Mouse (Mus musculus) frontal cortex, postnatal 14 days (tissue): Measurements from ENCODE around the gene Gm9508.

ENCODE experiments used
- DNase-seq, 2 experiments: peaks; one replicate each; pipeline ENCODE4 v3.0.0; 2022; ENCODE audit warnings: low spot score in 2 of 2

The Gm9508 gene

GRCm38 (mm10) chr10:77670710-77671109 lies 26.3 kb downstream of the Gm9508 start:
- DNase-seq, result no peak

- no peak for DNase-seq
Observed at GRCm38 (mm10) chr10:77667402-77667801, 29.6 kb downstream of the Gm9508 start.

GRCm38 (mm10) chr10:77666342-77666741 lies 30.7 kb downstream of the Gm9508 start:
- DNase-seq, result no peak

GRCm38 (mm10) chr10:77663949-77664665 lies 32.9 kb downstream of the Gm9508 start:
- DNase-seq, result no peak

DNA sequence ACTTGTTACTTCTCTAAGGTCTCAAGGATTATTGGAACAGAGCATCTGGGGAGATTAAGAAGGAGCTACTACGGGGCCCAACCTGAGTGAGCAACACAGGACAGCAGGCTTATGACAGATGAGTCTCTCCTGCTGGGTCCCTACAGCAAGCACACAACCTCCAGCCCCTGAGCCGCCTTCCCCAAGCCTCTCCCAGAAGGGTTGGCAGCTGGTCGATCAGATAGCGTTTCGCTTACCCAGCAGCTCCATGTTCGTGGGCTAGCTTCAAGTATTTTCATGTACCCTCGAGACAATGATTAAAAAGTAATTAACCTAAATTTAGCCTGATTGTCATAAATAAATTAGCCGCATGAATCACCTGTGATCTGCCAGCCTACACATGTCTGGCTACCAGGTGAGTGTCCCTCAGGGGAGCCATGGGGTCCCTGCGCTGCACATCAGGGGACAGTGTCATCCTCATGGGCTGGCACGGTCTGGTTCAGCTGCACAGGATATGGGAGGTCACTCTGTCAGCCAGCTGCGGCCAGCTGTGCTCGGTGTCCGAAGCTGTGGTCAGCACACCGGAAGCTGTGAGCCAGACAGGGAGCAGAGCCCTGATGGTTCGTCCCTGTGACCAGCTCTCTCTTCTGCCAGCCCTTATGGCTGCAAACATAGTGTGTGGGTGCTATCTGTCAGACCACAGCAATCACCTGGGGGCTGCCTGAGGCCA lies 38.6 kb downstream of the Gm9508 start:
- DNase-seq, result no peak

- DNase-seq, result no peak
Observed at GRCm38 (mm10) chr10:77652046-77652445, 45.0 kb downstream of the Gm9508 start.

DNA sequence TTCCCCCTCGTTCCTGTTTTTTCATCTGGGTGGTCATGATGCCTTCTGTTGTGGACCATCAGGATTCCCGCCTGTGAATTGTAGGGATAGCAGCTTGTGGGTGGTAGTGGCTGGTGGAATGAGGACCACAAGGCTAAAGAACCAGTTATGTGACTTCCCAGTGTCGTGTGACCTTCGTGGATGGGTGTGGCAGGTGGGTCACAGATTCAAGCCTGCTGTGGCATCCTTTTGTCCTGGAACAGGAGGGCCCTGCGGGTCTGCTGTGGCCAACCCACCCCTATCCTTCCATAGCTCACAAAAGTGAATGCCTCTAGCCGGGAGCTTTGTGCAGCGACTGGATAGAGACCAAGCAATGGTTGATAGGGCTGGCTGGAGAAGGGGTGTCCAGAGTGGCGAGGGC lies 49.1 kb downstream of the Gm9508 start:
- DNase-seq, result no peak

DNA sequence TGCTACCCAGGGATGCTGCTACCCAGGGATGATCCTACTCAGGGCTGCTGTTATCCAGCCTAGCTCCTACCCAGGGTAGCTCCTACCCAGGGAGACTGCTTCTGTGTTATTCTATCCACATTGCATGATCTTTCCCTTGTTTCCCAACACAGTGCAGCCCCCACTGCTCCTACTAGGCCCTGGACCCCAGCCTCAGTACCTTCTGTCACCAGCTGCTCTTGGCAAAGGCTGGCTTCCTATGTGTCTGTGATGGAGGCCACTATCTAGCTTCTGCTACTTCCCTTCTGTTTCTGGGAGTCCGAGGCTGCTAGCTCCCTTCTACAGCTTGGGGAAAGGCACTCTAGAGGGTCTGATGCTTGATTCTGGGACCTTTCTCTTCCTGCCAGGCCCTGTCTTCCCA lies 49.6 kb downstream of the Gm9508 start:
- no peak for DNase-seq
